Mouse (Mus musculus): ENCODE results near the gene Cdk15.

DNA sequence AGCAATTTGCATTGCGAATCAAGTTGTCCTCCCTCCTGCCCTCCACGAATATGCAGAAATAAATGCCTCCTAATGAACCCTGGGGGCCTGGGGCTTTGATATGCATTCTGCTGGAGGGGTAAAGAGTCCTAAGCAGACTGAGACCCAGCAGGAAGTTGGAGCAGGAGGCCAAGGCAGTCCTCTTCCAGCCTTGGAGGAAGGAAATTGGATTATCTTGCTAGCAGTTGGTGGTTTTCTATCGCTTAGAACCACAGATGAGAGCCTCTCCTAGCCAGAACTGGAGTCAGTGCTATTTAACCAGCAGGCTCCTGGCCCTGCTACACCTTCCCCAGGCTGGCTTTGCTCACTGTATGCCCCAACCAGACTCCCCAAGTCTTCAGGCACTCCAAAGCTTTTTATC lies 119.9 kb downstream of the Cdk15 start:
- no peak for TF ChIP-seq CTCF (IDR thresholded peaks at IDR 0.05; ENCODE audit: borderline replicate concordance, control insufficient read depth, extremely low read depth, insufficient read depth, low read length, poor library complexity)
- no peak for TF ChIP-seq POLR2A (IDR thresholded peaks at IDR 0.05; ENCODE audit: control insufficient read depth, extremely low read depth, insufficient read depth, low read length, poor library complexity)
